Mouse (Mus musculus): ENCODE data around the gene Slc35d1. TPM values are rescaled to one million over a fixed set of nuclear protein-coding genes. Genes with fewer than 3 reads are reported as not detected.

Slc35d1 gene
- polyA plus RNA-seq, 1 experiment from 2014 or later: 4.3 TPM

DNA sequence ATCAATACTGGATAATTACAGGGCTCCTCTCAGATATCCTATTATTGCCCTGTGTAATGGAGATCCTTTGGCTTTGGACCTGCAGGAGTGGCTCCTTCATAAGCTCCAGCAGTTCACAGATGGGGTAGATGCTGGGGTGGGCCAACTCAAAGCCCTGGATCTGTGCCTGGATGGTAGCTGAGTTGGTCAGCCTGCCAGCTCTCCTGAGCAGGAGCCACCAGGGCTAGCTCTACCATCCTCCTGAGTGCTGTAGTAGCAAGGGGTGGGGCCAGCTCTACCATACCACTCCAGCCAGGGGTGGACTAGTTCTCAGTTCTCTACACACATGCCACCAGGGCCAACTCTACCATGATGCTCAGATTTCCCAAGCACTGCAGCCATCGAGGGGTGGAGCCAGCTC lies 14.9 kb downstream of the Slc35d1 start:
- H3K9ac ChIP-seq (ENCODE audit: low read length): no peak overlapping the region
- 90% methylated on average over 1 of the region's 1 CpGs for WGBS
- no peaks in the 10 kb centered on the region for H3K27me3 ChIP-seq (replicated peaks; ENCODE audit: control insufficient read depth, insufficient read depth, low read length)
- H3K4me2 ChIP-seq (ENCODE audit: low read length): no peak overlapping the region
- peaks cover 36% of the 10 kb centered on the region for H3K36me3 ChIP-seq (ENCODE audit: control insufficient read depth, insufficient read depth, low read length)
- H3K4me3 ChIP-seq (ENCODE audit: low read depth, low read length): no peak overlapping the region
- no peak overlapping the region for H3K27ac ChIP-seq (ENCODE audit: low read depth, low read length)
- ATAC-seq (no peak), DNase-seq (ENCODE audit: low spot score) (no peak)
- H3K4me1 ChIP-seq (ENCODE audit: control insufficient read depth, insufficient read depth, low read length): no peaks in the 10 kb centered on the region
- no peaks in the 10 kb centered on the region for H3K9me3 ChIP-seq (replicated peaks; ENCODE audit: control insufficient read depth, low read length)

- no peak overlapping the region for H3K4me3 ChIP-seq (ENCODE audit: low read depth, low read length)
- no peak for ATAC-seq
- H3K27me3 ChIP-seq (replicated peaks; ENCODE audit: control insufficient read depth, insufficient read depth, low read length): no peaks in the 10 kb centered on the region
- H3K9me3 ChIP-seq (replicated peaks; ENCODE audit: control insufficient read depth, low read length): no peaks in the 10 kb centered on the region
- H3K27ac ChIP-seq (ENCODE audit: low read depth, low read length): no peak overlapping the region
- peaks cover 35% of the 10 kb centered on the region for H3K36me3 ChIP-seq (ENCODE audit: control insufficient read depth, insufficient read depth, low read length)
- 33% methylated on average over 4 of the region's 4 CpGs for WGBS
- DNase-seq (ENCODE audit: low spot score): no peak
- no peak overlapping the region for H3K4me2 ChIP-seq (ENCODE audit: low read length)
- H3K4me1 ChIP-seq (ENCODE audit: control insufficient read depth, insufficient read depth, low read length): no peaks in the 10 kb centered on the region
- H3K9ac ChIP-seq (ENCODE audit: low read length): no peak overlapping the region
Observed at GRCm38 (mm10) chr4:103199086-103199485, 15.9 kb downstream of the Slc35d1 start.

- Histone ChIP-seq H3K4me2 (ENCODE audit: low read length) (no peak overlapping the region), H3K27ac (ENCODE audit: low read depth, low read length) (no peak overlapping the region), H3K4me3 (ENCODE audit: low read depth, low read length) (no peak overlapping the region), H3K9me3 (replicated peaks; ENCODE audit: control insufficient read depth, low read length) (no peaks in the 10 kb centered on the region), H3K4me1 (ENCODE audit: control insufficient read depth, insufficient read depth, low read length) (no peaks in the 10 kb centered on the region), H3K36me3 (ENCODE audit: control insufficient read depth, insufficient read depth, low read length) (peaks cover 40% of the 10 kb centered on the region), H3K27me3 (replicated peaks; ENCODE audit: control insufficient read depth, insufficient read depth, low read length) (no peaks in the 10 kb centered on the region), H3K9ac (ENCODE audit: low read length) (no peak overlapping the region)
- DNase-seq (ENCODE audit: low spot score) (no peak), ATAC-seq (no peak)
- 89% methylated on average over 8 of the region's 8 CpGs for WGBS
Observed at GRCm38 (mm10) chr4:103197401-103197800, 17.6 kb downstream of the Slc35d1 start.

DNA sequence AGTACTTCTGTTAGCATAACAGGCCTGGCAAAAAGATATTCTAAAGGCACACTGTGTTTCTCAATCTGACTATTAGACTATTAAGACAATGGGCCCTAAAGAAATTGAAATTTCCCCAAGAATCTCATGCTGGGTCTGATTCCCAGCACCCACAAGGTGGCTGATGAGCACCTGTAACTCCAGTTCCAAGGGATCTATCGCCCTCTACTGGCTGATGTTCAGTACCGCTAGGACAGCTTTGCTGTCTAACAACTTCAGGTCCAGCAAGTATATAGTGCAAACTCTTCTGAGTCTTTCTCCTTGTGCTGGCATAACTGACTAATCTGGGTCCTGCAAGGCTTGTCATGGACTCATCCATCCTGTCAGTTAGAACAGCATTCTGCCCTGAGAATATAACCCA lies 22.5 kb downstream of the Slc35d1 start:
- H3K4me1 ChIP-seq (ENCODE audit: control insufficient read depth, insufficient read depth, low read length): no peaks in the 10 kb centered on the region
- 89% methylated on average over 2 of the region's 2 CpGs for WGBS
- no peak overlapping the region for H3K4me3 ChIP-seq (ENCODE audit: low read depth, low read length)
- peaks cover 34% of the 10 kb centered on the region for H3K36me3 ChIP-seq (ENCODE audit: control insufficient read depth, insufficient read depth, low read length)
- H3K9ac ChIP-seq (ENCODE audit: low read length): no peak overlapping the region
- H3K27ac ChIP-seq (ENCODE audit: low read depth, low read length): no peak overlapping the region
- DNase-seq (ENCODE audit: low spot score) (no peak), ATAC-seq (no peak)
- no peak overlapping the region for H3K4me2 ChIP-seq (ENCODE audit: low read length)
- H3K27me3 ChIP-seq (replicated peaks; ENCODE audit: control insufficient read depth, insufficient read depth, low read length): no peaks in the 10 kb centered on the region
- H3K9me3 ChIP-seq (replicated peaks; ENCODE audit: control insufficient read depth, low read length): no peaks in the 10 kb centered on the region

DNA sequence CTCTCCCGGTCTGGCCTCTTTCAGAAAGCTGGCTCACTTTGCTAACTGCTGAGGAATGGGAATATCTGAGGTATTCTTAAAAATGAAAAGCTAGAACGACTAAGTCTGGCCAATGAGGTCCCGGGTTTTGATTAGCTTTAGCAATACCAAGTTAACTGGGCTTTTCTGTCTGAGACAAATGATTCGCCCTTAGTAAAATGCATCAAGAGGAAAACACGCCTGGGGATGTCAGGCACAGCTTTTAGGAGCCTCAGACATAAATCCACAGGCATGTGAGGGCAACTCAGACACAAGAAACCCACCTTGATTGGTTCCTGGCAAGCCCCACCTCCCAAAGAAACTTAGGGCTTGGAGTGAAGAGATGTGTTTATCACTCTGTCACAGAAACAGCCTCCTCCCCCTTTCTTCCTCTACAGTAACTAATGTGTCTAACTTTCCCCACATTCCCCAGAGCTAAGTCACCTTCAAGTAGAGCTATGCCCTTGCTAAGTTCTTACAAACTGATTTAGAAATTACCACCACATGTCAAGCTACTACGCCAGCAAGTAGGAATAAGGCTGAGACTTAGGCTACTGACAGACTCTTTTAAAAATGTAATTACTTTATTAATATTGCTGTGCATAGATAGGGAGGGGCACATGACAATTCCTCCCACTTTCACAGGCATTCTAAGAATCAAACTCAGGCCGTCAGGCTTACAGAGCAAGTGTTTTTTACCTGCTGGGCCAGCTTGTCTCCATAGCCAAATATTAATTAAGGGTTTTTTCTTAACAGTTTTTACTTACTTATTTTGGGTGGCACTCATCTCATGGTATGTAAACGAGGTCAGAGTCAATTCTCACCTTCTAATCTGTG lies 26.0 kb downstream of the Slc35d1 start:
- no peak overlapping the region for H3K4me2 ChIP-seq (ENCODE audit: low read length)
- no peak for ATAC-seq
- no peaks in the 10 kb centered on the region for H3K27me3 ChIP-seq (replicated peaks; ENCODE audit: control insufficient read depth, insufficient read depth, low read length)
- H3K4me1 ChIP-seq (ENCODE audit: control insufficient read depth, insufficient read depth, low read length): no peaks in the 10 kb centered on the region
- no peak overlapping the region for H3K4me3 ChIP-seq (ENCODE audit: low read depth, low read length)
- no peak overlapping the region for H3K9ac ChIP-seq (ENCODE audit: low read length)
- H3K36me3 ChIP-seq (ENCODE audit: control insufficient read depth, insufficient read depth, low read length): peaks cover 28% of the 10 kb centered on the region; the same call in 1 of the 2 replicates
- no peak for DNase-seq (ENCODE audit: low spot score)
- no peaks in the 10 kb centered on the region for H3K9me3 ChIP-seq (replicated peaks; ENCODE audit: control insufficient read depth, low read length)
- no peak overlapping the region for H3K27ac ChIP-seq (ENCODE audit: low read depth, low read length)
- 85% methylated on average over 8 of the region's 8 CpGs for WGBS

DNA sequence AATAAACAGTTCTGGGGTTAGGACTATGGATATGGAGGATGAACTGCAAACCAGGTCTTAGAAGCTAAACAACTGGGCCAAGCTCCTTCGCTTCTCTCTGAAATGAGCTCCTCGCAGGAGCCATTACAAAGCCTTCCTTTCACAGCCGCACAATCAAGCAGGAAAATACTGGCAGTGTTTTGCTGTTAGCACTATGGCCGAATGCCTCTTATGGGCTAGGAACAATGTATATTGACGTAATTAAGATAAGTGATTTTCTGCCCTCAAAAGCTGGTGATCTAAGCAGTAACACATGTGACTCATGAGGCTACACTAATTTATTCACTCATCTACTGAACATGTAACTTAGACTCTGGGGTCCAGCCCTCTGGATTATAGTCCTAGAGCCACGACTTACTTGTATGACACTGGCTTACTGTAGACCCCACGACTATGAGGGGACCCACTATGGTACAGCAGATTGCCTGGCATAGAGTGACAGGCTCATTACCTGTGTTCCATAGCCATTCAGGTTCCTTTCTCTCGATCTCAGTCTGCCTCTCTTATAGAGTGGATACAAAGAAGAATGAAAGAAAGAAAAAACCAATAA lies 34.6 kb downstream of the Slc35d1 start:
- no peaks in the 10 kb centered on the region for H3K9me3 ChIP-seq (replicated peaks; ENCODE audit: control insufficient read depth, low read length)
- DNase-seq (ENCODE audit: low spot score): peak; percentile 57
- ATAC-seq: peak; percentile 72
- no peak overlapping the region for H3K4me2 ChIP-seq (ENCODE audit: low read length)
- no peak overlapping the region for H3K9ac ChIP-seq (ENCODE audit: low read length)
- no peak overlapping the region for H3K27ac ChIP-seq (ENCODE audit: low read depth, low read length)
- H3K4me3 ChIP-seq (ENCODE audit: low read depth, low read length): no peak overlapping the region
- 15% methylated on average over 8 of the region's 8 CpGs for WGBS
- H3K4me1 ChIP-seq (ENCODE audit: control insufficient read depth, insufficient read depth, low read length): peaks cover 12% of the 10 kb centered on the region
- no peaks in the 10 kb centered on the region for H3K27me3 ChIP-seq (replicated peaks; ENCODE audit: control insufficient read depth, insufficient read depth, low read length)
- H3K36me3 ChIP-seq (ENCODE audit: control insufficient read depth, insufficient read depth, low read length): peaks cover 12% of the 10 kb centered on the region; the same call in 1 of the 2 replicates

- H3K9ac ChIP-seq (ENCODE audit: low read length): no peak overlapping the region
- H3K27me3 ChIP-seq (replicated peaks; ENCODE audit: control insufficient read depth, insufficient read depth, low read length): no peaks in the 10 kb centered on the region
- H3K27ac ChIP-seq (ENCODE audit: low read depth, low read length): no peak overlapping the region
- no peak overlapping the region for H3K4me2 ChIP-seq (ENCODE audit: low read length)
- H3K4me3 ChIP-seq (ENCODE audit: low read depth, low read length): no peak overlapping the region
- ATAC-seq: peak; percentile 65
- no peaks in the 10 kb centered on the region for H3K9me3 ChIP-seq (replicated peaks; ENCODE audit: control insufficient read depth, low read length)
- H3K36me3 ChIP-seq (ENCODE audit: control insufficient read depth, insufficient read depth, low read length): peaks cover 12% of the 10 kb centered on the region; the same call in 1 of the 2 replicates
- 43% methylated on average over 3 of the region's 3 CpGs for WGBS
- peaks cover 12% of the 10 kb centered on the region for H3K4me1 ChIP-seq (ENCODE audit: control insufficient read depth, insufficient read depth, low read length)
- DNase-seq (ENCODE audit: low spot score): peak; percentile 48
Observed at GRCm38 (mm10) chr4:103179581-103179980, 35.4 kb downstream of the Slc35d1 start.

DNA sequence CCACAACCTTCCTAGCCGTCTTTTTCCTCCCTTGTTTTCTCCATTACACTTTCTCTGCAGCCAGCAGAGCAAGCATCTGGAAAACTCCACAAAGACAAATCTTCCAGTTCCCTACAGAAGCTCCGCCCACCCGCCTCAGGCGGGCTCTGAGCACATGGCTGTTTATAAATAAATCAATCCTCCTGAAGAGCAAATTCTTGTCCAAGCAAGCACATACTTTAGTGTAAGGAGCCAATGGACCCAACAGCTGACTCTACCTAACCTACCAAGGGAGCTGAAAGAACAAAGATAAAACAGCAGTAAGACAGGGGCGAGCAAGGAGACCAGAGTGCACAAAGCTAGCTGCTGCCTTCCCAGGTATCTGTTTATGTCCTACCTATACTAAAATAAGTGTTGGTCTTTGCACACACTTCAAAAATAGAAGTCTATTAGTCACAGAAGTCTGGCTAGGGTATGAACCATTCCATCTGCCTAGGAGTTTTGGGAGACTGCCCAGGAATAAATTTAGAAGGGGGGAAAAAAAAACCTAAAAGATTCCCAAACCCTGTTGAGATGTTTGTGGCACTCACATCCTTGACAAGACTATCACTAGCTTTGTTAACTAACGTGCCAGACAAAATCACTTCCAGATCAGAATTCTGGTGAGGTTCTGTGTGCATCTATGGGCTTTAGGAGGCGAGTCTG lies 36.2 kb downstream of the Slc35d1 start:
- H3K9me3 ChIP-seq (replicated peaks; ENCODE audit: control insufficient read depth, low read length): no peaks in the 10 kb centered on the region
- H3K4me3 ChIP-seq (ENCODE audit: low read depth, low read length): no peak overlapping the region
- ATAC-seq (no peak), DNase-seq (ENCODE audit: low spot score) (no peak)
- peaks cover 12% of the 10 kb centered on the region for H3K4me1 ChIP-seq (ENCODE audit: control insufficient read depth, insufficient read depth, low read length)
- 90% methylated on average over 7 of the region's 7 CpGs for WGBS
- H3K4me2 ChIP-seq (ENCODE audit: low read length): no peak overlapping the region
- H3K9ac ChIP-seq (ENCODE audit: low read length): no peak overlapping the region
- H3K27ac ChIP-seq (ENCODE audit: low read depth, low read length): no peak overlapping the region
- H3K36me3 ChIP-seq (ENCODE audit: control insufficient read depth, insufficient read depth, low read length): peaks cover 5% of the 10 kb centered on the region; the same call in 1 of the 2 replicates
- no peaks in the 10 kb centered on the region for H3K27me3 ChIP-seq (replicated peaks; ENCODE audit: control insufficient read depth, insufficient read depth, low read length)

All from forebrain, embryonic 14.5 days (tissue).